Comparison of ENCODE assay signal across 9 mouse cellular contexts in the genomic region with DNA sequence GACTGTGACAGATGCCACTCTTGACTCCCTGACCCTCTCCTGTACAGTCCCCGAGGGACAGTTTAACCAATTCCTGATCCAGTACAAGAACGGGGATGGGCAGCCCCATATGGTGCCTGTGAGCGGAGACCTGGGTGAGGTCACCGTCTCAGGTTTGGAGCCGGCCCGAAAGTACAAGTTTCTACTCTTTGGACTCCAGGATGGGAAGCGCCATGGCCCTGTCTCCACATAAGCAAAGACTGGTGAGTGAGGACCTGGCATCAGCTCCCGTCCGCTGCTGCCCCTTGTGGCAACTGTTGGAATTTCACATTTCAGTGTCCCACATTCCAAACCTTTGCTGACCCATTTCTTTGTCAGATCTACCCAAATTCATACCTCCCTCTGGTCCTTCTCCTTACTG. TPM values are rescaled to one million over a fixed set of nuclear protein-coding genes. Genes with fewer than 3 reads are reported as not detected.
A peak's percentile ranks its signal among the peaks of the same experiment; 100 is the strongest.
DNase-seq lines count a peak whose midpoint lies in the region; ATAC-seq and TF ChIP-seq lines count a peak whose summit lies in the region.
"Had no signal": no experiment of that assay in that cellular context is flagged by ENCODE, and none has a peak within 500 bp of the region (broad histone marks: within the 10 kb centered on the region; RNA-seq: fewer than 3 reads in every experiment).

No protein-coding gene starts in this region.

- H3K4me1 ChIP-seq in forebrain, embryonic 11.5 days (replicated peaks; ENCODE audit: control insufficient read depth, insufficient read depth, low read length) = no peaks in the 10 kb centered on the region
- no peaks in the 10 kb centered on the region for H3K4me1 ChIP-seq in forebrain, embryonic 10.5 days
- H3K4me1 ChIP-seq in embryonic fibroblast, embryonic 13.5 days (ENCODE audit: control insufficient read depth, insufficient read depth, low read length) = no peaks in the 10 kb centered on the region
- H3K4me1 ChIP-seq in liver, postnatal 0 days (ENCODE audit: insufficient read depth) = no peaks in the 10 kb centered on the region
- H3K4me1 ChIP-seq: lung, embryonic 15.5 days had no signal

- H3K27me3 ChIP-seq in forebrain, embryonic 11.5 days (ENCODE audit: control insufficient read depth, insufficient read depth, low read length) = no peaks in the 10 kb centered on the region
- H3K27me3 ChIP-seq in forebrain, embryonic 10.5 days (ENCODE audit: poor library complexity, severe bottlenecking) = no peaks in the 10 kb centered on the region
- H3K27me3 ChIP-seq in liver, postnatal 0 days (ENCODE audit: insufficient read depth, low read length) = no peaks in the 10 kb centered on the region
- H3K27me3 ChIP-seq: lung, embryonic 15.5 days had no signal

- H3K27ac ChIP-seq in forebrain, embryonic 11.5 days (ENCODE audit: low read depth, low read length) = no peak overlapping the region
- H3K27ac ChIP-seq in forebrain, embryonic 10.5 days = no peak overlapping the region
- no peak overlapping the region for H3K27ac ChIP-seq in embryonic fibroblast, embryonic 13.5 days (ENCODE audit: insufficient read depth, low read length)
- no peak overlapping the region for H3K27ac ChIP-seq in liver, postnatal 0 days (ENCODE audit: low read depth)
- H3K27ac ChIP-seq: lung, embryonic 15.5 days had no signal

- 66% methylated on average over 9 of the region's 9 CpGs for WGBS in forebrain, embryonic 11.5 days
- WGBS in forebrain, embryonic 10.5 days = 68% methylated on average over 9 of the region's 9 CpGs
- WGBS in liver, postnatal 0 days (ENCODE audit: insufficient replicate concordance) = 66% methylated on average over 9 of the region's 9 CpGs

- H3K36me3 ChIP-seq in forebrain, embryonic 11.5 days (ENCODE audit: control insufficient read depth, insufficient read depth, low read length) = no peaks in the 10 kb centered on the region
- H3K36me3 ChIP-seq in forebrain, embryonic 10.5 days (replicated peaks) = no peaks in the 10 kb centered on the region
- H3K36me3 ChIP-seq in liver, postnatal 0 days (replicated peaks; ENCODE audit: insufficient read depth, low read length) = no peaks in the 10 kb centered on the region
- H3K36me3 ChIP-seq: lung, embryonic 15.5 days had no signal

- H3K4me3 ChIP-seq in forebrain, embryonic 11.5 days (ENCODE audit: low read depth, low read length) = no peak overlapping the region
- H3K4me3 ChIP-seq in forebrain, embryonic 10.5 days = no peak overlapping the region
- no peak overlapping the region for H3K4me3 ChIP-seq in embryonic fibroblast, embryonic 13.5 days (ENCODE audit: insufficient read depth, low read length)
- no peak overlapping the region for H3K4me3 ChIP-seq in liver, postnatal 0 days (ENCODE audit: low read depth, low read length)
- H3K4me3 ChIP-seq: lung, embryonic 15.5 days had no signal

- H3K4me2 ChIP-seq in forebrain, embryonic 11.5 days (ENCODE audit: low read depth, low read length, severe bottlenecking) = no peak overlapping the region
- no peak overlapping the region for H3K4me2 ChIP-seq in liver, postnatal 0 days (ENCODE audit: low read depth, low read length)
- H3K4me2 ChIP-seq: lung, embryonic 15.5 days had no signal

- H3K9me3 ChIP-seq in forebrain, embryonic 11.5 days (ENCODE audit: control insufficient read depth, low read length) = no peaks in the 10 kb centered on the region
- H3K9me3 ChIP-seq in forebrain, embryonic 10.5 days = peaks cover 23% of the 10 kb centered on the region; the same call in 1 of the 2 replicates
- H3K9me3 ChIP-seq in liver, postnatal 0 days (ENCODE audit: low read length) = no peaks in the 10 kb centered on the region
- H3K9me3 ChIP-seq: lung, embryonic 15.5 days had no signal

- ATAC-seq in forebrain, embryonic 11.5 days (replicated peaks; ENCODE audit: low FRiP score) = no peak
- no peak for ATAC-seq in liver, postnatal 0 days

- DNase-seq in forebrain, embryonic 11.5 days (ENCODE audit: low spot score) = peak; percentile 60
- DNase-seq in forebrain, embryonic 10.5 days (ENCODE audit: extremely low spot score, low spot score) = no peak
- peak; percentile 29 for DNase-seq in ovary, postnatal 14 days (ENCODE audit: low spot score)
- DNase-seq in ovary, postnatal 10 days (ENCODE audit: low spot score) = no peak
- DNase-seq in adrenal gland, postnatal 4 days (ENCODE audit: low spot score in 2 of 2) = peak; percentile 57 to 67
- DNase-seq in liver, postnatal 0 days = peak; percentile 55
- peak; percentile 15 for DNase-seq in thymus, postnatal 0 days (ENCODE audit: low spot score)

- no peak for TF ChIP-seq EP300 in liver, postnatal 0 days (IDR thresholded peaks at IDR 0.05; ENCODE audit: low read depth)

- H3K9ac ChIP-seq in forebrain, embryonic 11.5 days (ENCODE audit: low read length) = no peak overlapping the region
- no peak overlapping the region for H3K9ac ChIP-seq in liver, postnatal 0 days (replicated peaks)
- H3K9ac ChIP-seq: lung, embryonic 15.5 days had no signal

- TF ChIP-seq POLR2A in embryonic fibroblast, embryonic 13.5 days (IDR thresholded peaks at IDR 0.05; ENCODE audit: low read depth, low read length) = no peak

- peak; percentile 23; the same call in 1 of the 2 replicates for TF ChIP-seq CTCF in embryonic fibroblast, embryonic 13.5 days (IDR thresholded peaks at IDR 0.05; ENCODE audit: borderline replicate concordance, insufficient read depth, low read length)
- TF ChIP-seq CTCF in liver, postnatal 0 days (IDR thresholded peaks at IDR 0.05; ENCODE audit: low read depth) = peak; percentile 60

RNA-seq across cellular contexts. Expression of a gene that starts 8.7 kb away (rescaled TPM):
- polyA plus RNA-seq in forebrain, embryonic 11.5 days (2014; fragmentation: Nextera tagmentation; extraction: Ambion mirVana) = not detected in 2 replicates
- polyA plus RNA-seq in forebrain, embryonic 10.5 days (2016; fragmentation: Nextera tagmentation; extraction: Ambion mirVana) = not detected in 2 replicates
- total RNA-seq in adrenal gland, postnatal 4 days (2021) = 1,000 to 10,000 TPM; 3,967 to 4,457 TPM
- polyA plus RNA-seq in embryonic fibroblast, embryonic 13.5 days (2011; ENCODE audit: insufficient read length, low read depth, missing spikeins) = not detected in 2 replicates
- polyA plus RNA-seq in liver, postnatal 0 days (2015; fragmentation: Nextera tagmentation; extraction: Ambion mirVana) = not detected in 2 replicates
- polyA plus RNA-seq in thymus, postnatal 0 days (2015; fragmentation: Nextera tagmentation; extraction: Ambion mirVana) = not detected in 2 replicates
- polyA plus RNA-seq: lung, embryonic 15.5 days had no signal

RNA-seq across cellular contexts. Expression of a gene that starts 41.1 kb away (rescaled TPM):
- 26.3 and 28.3 TPM in 2 replicates for polyA plus RNA-seq in forebrain, embryonic 11.5 days (2014; fragmentation: Nextera tagmentation; extraction: Ambion mirVana)
- polyA plus RNA-seq in forebrain, embryonic 10.5 days (2016; fragmentation: Nextera tagmentation; extraction: Ambion mirVana) = 28.6 and 31.6 TPM in 2 replicates
- 10 to 100 TPM; 49.1 to 49.5 TPM for total RNA-seq in adrenal gland, postnatal 4 days (2021)
- 17.9 and 19.2 TPM in 2 replicates for polyA plus RNA-seq in embryonic fibroblast, embryonic 13.5 days (2011; ENCODE audit: insufficient read length, low read depth, missing spikeins)
- polyA plus RNA-seq in liver, postnatal 0 days (2015; fragmentation: Nextera tagmentation; extraction: Ambion mirVana) = 12.6 and 13.1 TPM in 2 replicates
- 39.3 and 48.6 TPM in 2 replicates for polyA plus RNA-seq in thymus, postnatal 0 days (2015; fragmentation: Nextera tagmentation; extraction: Ambion mirVana)

RNA-seq across cellular contexts. Expression of a gene that starts 41.2 kb away (rescaled TPM):
- polyA plus RNA-seq in forebrain, embryonic 11.5 days (2014; fragmentation: Nextera tagmentation; extraction: Ambion mirVana) = 78.5 and 84.9 TPM in 2 replicates
- polyA plus RNA-seq in forebrain, embryonic 10.5 days (2016; fragmentation: Nextera tagmentation; extraction: Ambion mirVana) = 80.2 and 83.0 TPM in 2 replicates
- 10 to 100 TPM; 72.5 to 73.2 TPM for total RNA-seq in adrenal gland, postnatal 4 days (2021)
- 21.9 and 25.0 TPM in 2 replicates for polyA plus RNA-seq in embryonic fibroblast, embryonic 13.5 days (2011; ENCODE audit: insufficient read length, low read depth, missing spikeins)
- polyA plus RNA-seq in liver, postnatal 0 days (2015; fragmentation: Nextera tagmentation; extraction: Ambion mirVana) = 17.6 and 19.2 TPM in 2 replicates
- polyA plus RNA-seq in thymus, postnatal 0 days (2015; fragmentation: Nextera tagmentation; extraction: Ambion mirVana) = 48.8 and 53.3 TPM in 2 replicates

RNA-seq across cellular contexts. Expression of a gene that starts 52.0 kb away (rescaled TPM):
- 0.05 TPM in 1 of 2 replicates, not detected in the other for polyA plus RNA-seq in forebrain, embryonic 11.5 days (2014; fragmentation: Nextera tagmentation; extraction: Ambion mirVana)
- not detected in 2 replicates for polyA plus RNA-seq in forebrain, embryonic 10.5 days (2016; fragmentation: Nextera tagmentation; extraction: Ambion mirVana)
- 100 to 1,000 TPM; 105 to 151 TPM for total RNA-seq in adrenal gland, postnatal 4 days (2021)
- 0.58 and 2.1 TPM in 2 replicates for polyA plus RNA-seq in embryonic fibroblast, embryonic 13.5 days (2011; ENCODE audit: insufficient read length, low read depth, missing spikeins)
- 151 and 198 TPM in 2 replicates for polyA plus RNA-seq in liver, postnatal 0 days (2015; fragmentation: Nextera tagmentation; extraction: Ambion mirVana)
- 0.32 and 0.49 TPM in 2 replicates for polyA plus RNA-seq in thymus, postnatal 0 days (2015; fragmentation: Nextera tagmentation; extraction: Ambion mirVana)

RNA-seq across cellular contexts. Expression of a gene that starts 54.4 kb away (rescaled TPM):
- polyA plus RNA-seq in forebrain, embryonic 11.5 days (2014; fragmentation: Nextera tagmentation; extraction: Ambion mirVana) = 53.1 and 55.1 TPM in 2 replicates
- polyA plus RNA-seq in forebrain, embryonic 10.5 days (2016; fragmentation: Nextera tagmentation; extraction: Ambion mirVana) = 58.0 and 58.3 TPM in 2 replicates
- 10 to 100 TPM; 70.9 to 80.2 TPM for total RNA-seq in adrenal gland, postnatal 4 days (2021)
- polyA plus RNA-seq in embryonic fibroblast, embryonic 13.5 days (2011; ENCODE audit: insufficient read length, low read depth, missing spikeins) = 25.6 and 27.7 TPM in 2 replicates
- polyA plus RNA-seq in liver, postnatal 0 days (2015; fragmentation: Nextera tagmentation; extraction: Ambion mirVana) = 14.1 and 15.4 TPM in 2 replicates
- polyA plus RNA-seq in thymus, postnatal 0 days (2015; fragmentation: Nextera tagmentation; extraction: Ambion mirVana) = 49.7 and 50.1 TPM in 2 replicates

Comparison
In these comparisons a context has a peak if more than half of its experiments do, and no peak if none do; other contexts are left out.
1. DNase-seq: peak in forebrain, embryonic 11.5 days (single experiment), ovary, postnatal 14 days (single experiment), adrenal gland, postnatal 4 days (2 of 2), liver, postnatal 0 days (single experiment) and thymus, postnatal 0 days (single experiment); none in forebrain, embryonic 10.5 days (single experiment) and ovary, postnatal 10 days (single experiment).